Mouse (Mus musculus) c-Kit-positive CD71-positive TER-119-positive erythroid progenitor cells, embryonic 14.5 days (primary cell): Measurements from ENCODE around the gene Isg20.

ENCODE experiments used
- DNase-seq: peaks from one replicate; pipeline ENCODE4 v3.0.0-alpha.2; 2013; ENCODE audit warnings: low spot score

Gene Isg20

DNA sequence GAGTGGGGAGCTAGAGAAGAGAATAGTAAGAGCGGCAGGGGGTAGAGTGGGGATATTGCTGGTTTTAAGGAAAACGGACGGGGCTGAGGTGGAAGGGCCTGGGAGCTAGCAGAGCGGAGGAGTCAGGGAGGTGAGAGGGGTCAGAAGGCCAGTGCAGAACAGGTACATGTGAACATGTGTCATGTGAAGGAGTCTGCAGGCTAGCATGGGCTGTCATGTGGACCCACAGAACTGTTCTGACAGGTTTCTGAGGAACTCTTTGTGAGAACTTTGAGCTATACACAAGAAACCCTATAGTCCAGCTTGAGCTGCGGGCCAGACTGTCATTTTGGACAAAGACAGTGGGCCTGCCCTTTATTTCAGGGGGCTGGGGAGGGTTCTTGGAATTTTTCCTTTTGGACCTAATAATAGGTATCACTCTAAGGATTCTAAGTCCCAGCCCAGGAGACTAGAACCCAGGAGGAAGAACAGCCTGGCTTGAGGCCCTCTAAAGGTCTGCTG, at the start of gene Isg20:
TSS of gene Isg20 (plus strand) at position 451 of the 501 bp plus-strand sequence.
- no peak for DNase-seq

DNA sequence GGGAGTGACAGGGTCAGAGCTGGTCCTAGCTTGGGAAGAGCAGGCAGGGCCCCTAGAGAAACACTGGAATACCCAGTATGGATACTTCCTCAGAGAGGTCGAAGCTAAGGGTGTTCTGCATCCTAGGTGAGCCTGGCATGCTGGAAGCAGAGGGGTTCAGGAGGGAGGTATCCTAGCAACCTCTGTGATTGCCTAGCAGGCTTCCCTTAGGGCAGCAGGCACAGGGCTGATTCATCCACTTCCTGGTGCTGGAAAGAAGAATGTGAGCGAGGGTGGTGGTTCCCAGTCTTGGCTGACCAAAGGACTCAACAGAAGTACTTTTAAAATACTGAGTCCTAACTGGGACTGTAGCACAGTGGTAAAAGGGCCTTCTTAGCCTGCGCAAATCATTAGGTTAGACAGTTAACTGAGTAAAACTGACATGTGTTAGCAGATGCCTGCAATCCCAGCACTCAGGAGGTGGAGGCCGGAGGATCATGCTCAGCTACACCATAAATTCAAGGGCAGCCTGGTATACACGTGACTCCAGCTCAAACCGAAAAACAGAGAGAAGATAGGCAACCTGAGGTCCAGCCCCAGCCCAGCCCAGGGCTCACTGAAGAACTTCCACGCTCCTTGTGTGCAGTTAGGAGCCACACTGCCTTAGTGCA, 49.3 kb upstream of the Isg20 start:
- DNase-seq: no peak

- DNase-seq: no peak
Measured at GRCm38 (mm10) chr7:78864446-78864802, 48.8 kb upstream of the Isg20 start.

- DNase-seq: no peak
Measured at GRCm38 (mm10) chr7:78865212-78865949, 47.8 kb upstream of the Isg20 start.

DNA sequence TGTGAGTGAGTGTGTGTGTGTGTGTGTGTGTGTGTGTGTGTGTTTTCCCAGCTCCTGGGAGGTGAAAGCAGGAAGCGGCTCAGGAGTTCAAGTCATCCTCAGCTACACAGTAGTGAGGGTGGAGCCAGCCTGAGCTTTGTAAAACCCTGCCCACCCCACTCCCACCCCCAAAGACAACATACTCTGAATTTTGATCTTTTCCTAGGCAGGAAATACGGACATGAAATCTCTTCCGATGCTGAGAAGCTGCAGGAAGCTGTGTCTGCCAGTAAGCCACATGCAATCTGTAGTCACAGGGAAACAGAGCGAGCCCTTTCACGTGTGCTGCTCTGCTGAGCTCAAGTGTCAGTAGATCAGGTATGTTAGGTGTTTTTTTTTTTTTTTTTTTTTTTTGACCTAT, 44.5 kb upstream of the Isg20 start:
- no peak for DNase-seq

- DNase-seq: no peak
Measured at GRCm38 (mm10) chr7:78872366-78872765, 40.9 kb upstream of the Isg20 start.

- no peak for DNase-seq
Measured at GRCm38 (mm10) chr7:78872831-78873230, 40.4 kb upstream of the Isg20 start.

- no peak for DNase-seq
Measured at GRCm38 (mm10) chr7:78881607-78882468, 31.4 kb upstream of the Isg20 start.

- no peak for DNase-seq
Measured at GRCm38 (mm10) chr7:78882469-78882837, 30.8 kb upstream of the Isg20 start.

DNA sequence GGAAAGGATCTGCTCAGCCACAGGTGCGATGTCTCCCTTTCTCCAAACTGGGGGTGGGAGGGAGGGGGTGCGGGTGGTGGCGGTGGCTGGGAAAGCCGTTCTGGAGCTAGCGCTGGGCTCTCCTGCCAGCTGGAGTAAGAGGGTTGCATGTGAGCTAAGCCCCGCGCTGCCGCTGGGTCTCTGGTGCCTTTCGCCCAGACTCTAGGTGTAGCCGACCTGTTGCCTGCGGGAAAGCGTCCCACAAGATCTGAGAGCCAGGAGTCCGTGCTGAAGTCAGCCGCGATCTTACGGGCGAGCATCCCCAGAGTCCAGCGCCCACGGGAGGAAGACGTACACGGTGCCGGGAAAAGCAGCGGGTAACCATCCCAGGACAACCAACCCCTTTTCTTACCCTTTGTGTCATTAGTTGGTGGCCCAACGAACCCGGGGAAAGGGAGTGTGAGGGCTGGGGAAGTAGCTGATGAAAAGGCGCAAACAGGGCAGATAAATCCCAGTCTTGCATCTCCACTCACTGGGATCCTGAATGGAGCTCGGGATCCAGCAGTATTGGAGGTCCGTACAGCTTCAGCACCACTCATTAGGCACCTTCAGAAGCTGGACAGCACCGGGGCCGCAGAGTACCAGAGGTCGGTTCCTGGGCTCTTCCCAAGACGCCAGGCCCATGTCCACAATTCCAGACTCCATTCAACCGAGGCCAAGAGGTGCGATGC, 30.1 kb upstream of the Isg20 start:
- no peak for DNase-seq

GRCm38 (mm10) chr7:78883726-78884060, 29.5 kb upstream of the Isg20 start:
- no peak for DNase-seq

GRCm38 (mm10) chr7:78884139-78884538, 29.1 kb upstream of the Isg20 start:
- DNase-seq: no peak

DNA sequence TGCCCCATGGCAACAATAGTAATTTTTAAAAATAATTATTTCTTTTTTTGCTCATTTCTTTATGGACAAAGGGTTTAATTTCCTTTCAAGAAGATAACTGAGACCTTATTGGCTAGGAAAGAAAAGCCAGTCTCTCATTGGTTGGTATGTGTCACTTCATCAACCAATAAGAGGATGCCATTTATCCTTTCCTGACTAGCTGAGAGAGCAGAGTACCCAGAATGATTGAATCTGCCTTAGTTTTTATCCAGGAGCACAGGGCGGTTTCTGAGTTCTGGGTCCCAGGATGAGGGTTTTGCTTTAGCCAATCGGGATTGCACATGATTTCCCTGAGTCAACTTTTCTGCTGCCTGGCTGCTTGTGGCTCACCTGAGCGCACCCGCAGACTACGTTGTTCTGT, 27.8 kb upstream of the Isg20 start:
- DNase-seq: no peak

DNA sequence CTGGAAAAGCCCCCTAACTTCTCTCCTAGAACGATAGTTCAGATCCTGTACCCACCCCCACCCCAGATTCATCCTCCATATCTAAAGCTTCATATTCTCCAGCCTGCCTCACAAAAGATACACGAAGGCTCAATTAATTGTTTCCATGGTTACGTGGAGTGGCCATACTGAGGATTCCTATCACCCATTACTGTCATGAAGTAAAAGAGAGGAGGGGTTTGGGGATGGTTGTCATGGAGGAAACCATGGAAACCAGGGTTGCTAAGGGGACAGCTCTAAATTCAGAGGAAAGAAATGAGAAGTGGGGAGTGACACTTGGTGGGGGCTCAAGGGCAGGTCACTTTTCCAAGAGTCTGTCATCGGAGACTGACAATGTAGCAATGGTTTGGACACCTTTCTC, 26.7 kb upstream of the Isg20 start:
- no peak for DNase-seq

- no peak for DNase-seq
Measured at GRCm38 (mm10) chr7:78887431-78887842, 25.8 kb upstream of the Isg20 start.

DNA sequence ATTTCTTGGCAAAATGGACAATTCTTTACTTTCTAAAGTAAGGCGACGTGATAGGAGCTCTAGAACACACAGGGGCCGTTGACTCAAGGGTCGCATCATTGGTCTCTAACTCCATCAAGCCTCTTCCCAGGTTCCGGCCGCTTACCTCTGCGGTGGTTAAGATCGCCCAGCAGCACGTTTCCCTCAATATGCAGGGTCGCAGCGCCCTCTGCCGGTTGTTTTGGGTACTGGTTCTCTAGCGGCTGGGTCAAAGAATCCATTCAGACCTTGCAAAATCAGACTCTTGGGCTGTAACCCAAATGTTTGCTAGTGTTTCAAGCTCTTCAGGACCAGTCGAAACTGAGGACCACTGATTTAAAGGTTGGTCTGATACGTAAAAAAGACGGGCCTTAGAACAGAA, 22.6 kb upstream of the Isg20 start:
- peak; percentile 79 for DNase-seq

DNA sequence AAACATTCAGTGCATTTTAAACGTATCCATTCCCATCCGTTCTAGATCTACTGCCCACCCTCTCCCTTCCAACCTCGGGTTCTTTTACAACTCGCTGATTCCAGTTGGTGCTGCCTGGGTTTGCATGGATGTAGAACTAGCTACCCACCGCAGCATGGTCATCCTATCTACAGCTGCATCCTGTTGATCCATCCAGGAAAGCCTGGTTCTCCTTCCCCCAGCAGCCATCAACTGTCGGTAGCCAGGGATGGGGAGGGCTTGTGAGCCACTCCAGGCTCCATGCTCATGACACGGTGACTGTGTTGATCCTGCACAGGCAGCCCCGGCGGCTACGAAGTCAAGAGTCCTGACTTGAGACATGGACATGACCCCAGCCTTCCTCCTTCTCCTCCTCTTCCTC, 19.3 kb upstream of the Isg20 start:
- DNase-seq: no peak

DNA sequence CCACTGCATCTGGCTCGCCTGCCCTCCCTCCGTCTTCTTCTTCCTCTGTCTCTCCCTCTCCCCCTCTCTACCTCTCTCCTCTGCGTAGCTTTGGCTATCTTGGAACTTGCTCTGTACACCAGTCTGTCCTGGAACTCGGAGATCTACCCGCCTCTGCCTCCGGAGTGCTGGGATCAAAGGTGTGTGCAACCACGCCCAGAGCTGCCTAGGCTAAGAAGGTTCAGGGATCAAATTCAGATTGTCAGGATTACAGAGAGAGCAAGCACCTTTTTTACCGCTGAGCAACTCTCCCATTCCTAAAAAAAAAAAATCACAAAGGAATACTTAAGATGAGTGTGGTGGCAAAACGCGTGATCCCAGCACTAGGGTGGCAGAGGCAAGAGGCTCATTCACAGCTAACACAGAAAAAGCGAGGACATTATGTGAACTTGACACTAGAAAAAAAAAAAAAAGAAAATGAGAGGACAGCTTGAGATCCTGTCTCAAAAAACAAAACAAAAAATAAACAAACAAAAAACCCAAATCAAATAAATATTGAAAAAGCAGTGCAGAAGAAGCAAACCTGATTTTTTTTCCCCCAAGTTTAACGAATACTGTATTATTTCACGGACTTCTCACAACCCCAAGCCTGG, 18.1 kb upstream of the Isg20 start:
- no peak for DNase-seq

GRCm38 (mm10) chr7:78895653-78896333, 17.4 kb upstream of the Isg20 start, which contains the start of gene Aen:
Gene Aen (plus strand): TSS chr7:78895854.
- DNase-seq: peak; percentile 99

GRCm38 (mm10) chr7:78897567-78897966, 15.7 kb upstream of the Isg20 start:
- no peak for DNase-seq
